Mouse (Mus musculus) embryonic facial prominence, embryonic 13.5 days (tissue): ENCODE measurements at regions not wholly inside any gene's neighbourhood (a gene's known extent, or its start where the extent isn't known, plus 50 kb on each side); places are given as distances from the start of the nearest gene placed in this dataset. TPM values are rescaled to one million over a fixed set of nuclear protein-coding genes. Genes with fewer than 3 reads are reported as not detected.

Source experiments
- microRNA-seq: library from miRNA; unstranded; fragments of <30 nt; microRNA quantifications from one replicate; pipeline ENCODE4, GENCODE M21; 2016

Small RNA genes lying in the stretch of these regions (microRNA-seq; reads per million reads assigned to microRNA genes)
- not detected for gene Gm25649
